Mouse (Mus musculus) heart, embryonic 14.5 days (tissue): Measurements from ENCODE around the gene Capn9. TPM values are rescaled to one million over a fixed set of nuclear protein-coding genes. Genes with fewer than 3 reads are reported as not detected.

Source experiments
- ATAC-seq: fragments of 200-750 bp; cut with Nextera tagmentation; 2 replicates; pipeline ENCODE4 v1.8.0; 2017; ENCODE audit warnings: low read depth, moderate TSS enrichment; ENCODE audit not compliant: insufficient number of reproducible peaks, insufficient read depth, low FRiP score
- H3K27ac ChIP-seq, 2 experiments: fragments of 200-500 bp in 1 of 2; fragments of 300-500 bp in 1 of 2; sonication (generic) in 1 of 2; replicated peaks in 1 of 2; 2 replicates each; pipeline ENCODE4 v1.5.1; 2012 to 2014; ENCODE audit warnings: low read depth in 2 of 2, low read length in 2 of 2, control low read depth in 1 of 2, mild to moderate bottlenecking in 1 of 2, mixed read lengths in 1 of 2; ENCODE audit not compliant: control insufficient read depth in 1 of 2, insufficient read depth in 1 of 2
- H3K27me3 ChIP-seq: fragments of 300-500 bp; sonication (generic); 2 replicates; pipeline ENCODE4 v1.6.1; 2014; ENCODE audit warnings: mild to moderate bottlenecking, low read length, control low read depth; ENCODE audit not compliant: control insufficient read depth, insufficient read depth
- H3K36me3 ChIP-seq: fragments of 300-500 bp; sonication (generic); 2 replicates; pipeline ENCODE4 v1.6.1; 2014; ENCODE audit warnings: mild to moderate bottlenecking, control low read depth, low read length, mixed read lengths; ENCODE audit not compliant: control insufficient read depth, insufficient read depth
- H3K4me1 ChIP-seq, 2 experiments: fragments of 200-500 bp in 1 of 2; fragments of 300-500 bp in 1 of 2; sonication (generic) in 1 of 2; 2 replicates each; pipeline ENCODE4 v1.6.1; 2012 to 2014; ENCODE audit warnings: low read length in 2 of 2, control low read depth in 1 of 2, mixed read lengths in 1 of 2; ENCODE audit not compliant: control insufficient read depth in 2 of 2, insufficient read depth in 2 of 2
- H3K4me2 ChIP-seq: fragments of 300-500 bp; sonication (generic); 2 replicates; pipeline ENCODE4 v1.6.1; 2014; ENCODE audit warnings: mild to moderate bottlenecking, low read length
- H3K4me3 ChIP-seq, 2 experiments: fragments of 200-500 bp in 1 of 2; fragments of 300-500 bp in 1 of 2; sonication (generic) in 1 of 2; 2 replicates each; pipeline ENCODE4 v1.5.1; 2012 to 2014; ENCODE audit warnings: low read length in 2 of 2, mild to moderate bottlenecking in 2 of 2, control low read depth in 1 of 2, low read depth in 1 of 2, moderate library complexity in 1 of 2; ENCODE audit not compliant: control insufficient read depth in 1 of 2, insufficient read depth in 1 of 2
- H3K9ac ChIP-seq: fragments of 300-500 bp; sonication (generic); 2 replicates; pipeline ENCODE4 v1.6.1; 2014; ENCODE audit warnings: mild to moderate bottlenecking, low read length
- H3K9me3 ChIP-seq: fragments of 300-500 bp; sonication (generic); 2 replicates; pipeline ENCODE4 v1.6.1; 2016; ENCODE audit warnings: low read length, control low read depth; ENCODE audit not compliant: control insufficient read depth
- WGBS: fragments of 180-500 bp; shearing (Covaris S2); extraction: QIAGEN DNeasy Blood & Tissue Kit; methylation state at CpG from one replicate; pipeline ENCODE4 v1.1.7; 2014; 5-methylcytosine and 5-hydroxymethylcytosine counted together
- polyA plus RNA-seq: library from polyadenylated mRNA; unstranded; fragments of >200 nt; fragmentation: Nextera tagmentation; extraction: Ambion mirVana; gene quantifications from 2 replicates; pipeline ENCODE4 v1.2.1, GENCODE M21; 2014

Capn9 gene
- polyA plus RNA-seq, 1 experiment from 2014 or later: 0.14 TPM

GRCm38 (mm10) chr8:124571732-124572429 is 4.0 kb upstream of the Capn9 start:
- Histone ChIP-seq H3K9me3 (no peaks in the 10 kb centered on the region), H3K36me3 (no peaks in the 10 kb centered on the region), H3K9ac (no peak overlapping the region), H3K4me3 (no peak overlapping the region), H3K4me1 (peaks cover 15 to 25% of the 10 kb centered on the region in 2 experiments), H3K27me3 (no peaks in the 10 kb centered on the region), H3K4me2 (no peak overlapping the region), H3K27ac (peak overlapping the region; percentile 61 to 70)
- WGBS: 51% methylated on average over 8 of the region's 8 CpGs
- peak; percentile 73 for ATAC-seq

- H3K27me3 ChIP-seq: no peaks in the 10 kb centered on the region
- no peaks in the 10 kb centered on the region for H3K36me3 ChIP-seq
- no peak overlapping the region for H3K4me3 ChIP-seq
- H3K27ac ChIP-seq: peak overlapping the region; percentile 49 to 54; a peak in 3 of 4 replicates
- no peak overlapping the region for H3K9ac ChIP-seq
- peaks cover 15 to 25% of the 10 kb centered on the region in 2 experiments for H3K4me1 ChIP-seq
- no peak overlapping the region for H3K4me2 ChIP-seq
- no peak for ATAC-seq
- no peaks in the 10 kb centered on the region for H3K9me3 ChIP-seq
These were observed 3.5 kb upstream of the Capn9 start for GRCm38 (mm10) chr8:124572430-124572775.

GRCm38 (mm10) chr8:124573552-124574340 is 2.2 kb upstream of the Capn9 start:
- Histone ChIP-seq H3K4me2 (peak overlapping the region; percentile 41), H3K27ac (peak overlapping the region; percentile 49 to 50; a peak in 1 of 4 replicates), H3K9me3 (no peaks in the 10 kb centered on the region), H3K36me3 (no peaks in the 10 kb centered on the region), H3K9ac (peak overlapping the region; percentile 44; the same call in 1 of the 2 replicates), H3K27me3 (no peaks in the 10 kb centered on the region), H3K4me3 (no peak overlapping the region), H3K4me1 (peaks cover 15 to 25% of the 10 kb centered on the region in 2 experiments)
- no peak; the same call in 1 of the 2 replicates for ATAC-seq
- 54% methylated on average over 15 of the region's 15 CpGs for WGBS

- Histone ChIP-seq H3K27ac (no peak overlapping the region), H3K36me3 (no peaks in the 10 kb centered on the region), H3K9me3 (no peaks in the 10 kb centered on the region), H3K27me3 (no peaks in the 10 kb centered on the region), H3K9ac (no peak overlapping the region), H3K4me1 (peaks cover 6 to 10% of the 10 kb centered on the region in 2 experiments), H3K4me3 (no peak overlapping the region), H3K4me2 (no peak overlapping the region)
- ATAC-seq: no peak
- WGBS: 68% methylated on average over 1 of the region's 1 CpGs
These were observed 840 bp downstream of the Capn9 start for GRCm38 (mm10) chr8:124576751-124577150.

GRCm38 (mm10) chr8:124585718-124586425 is 10.0 kb downstream of the Capn9 start:
- H3K4me1 ChIP-seq: peaks cover 9 to 14% of the 10 kb centered on the region in 2 experiments
- ATAC-seq: peak; percentile 72; the same call in 1 of the 2 replicates
- no peaks in the 10 kb centered on the region for H3K9me3 ChIP-seq
- WGBS: 46% methylated on average over 3 of the region's 3 CpGs
- no peaks in the 10 kb centered on the region for H3K27me3 ChIP-seq
- no peaks in the 10 kb centered on the region for H3K36me3 ChIP-seq
- no peak overlapping the region for H3K4me2 ChIP-seq
- no peak overlapping the region for H3K27ac ChIP-seq
- no peak overlapping the region for H3K4me3 ChIP-seq
- peak overlapping the region; percentile 23; the same call in 1 of the 2 replicates for H3K9ac ChIP-seq

GRCm38 (mm10) chr8:124586556-124586955 is 10.6 kb downstream of the Capn9 start:
- ATAC-seq: no peak
- WGBS: 86% methylated on average over 2 of the region's 2 CpGs
- no peak overlapping the region for H3K27ac ChIP-seq
- H3K4me1 ChIP-seq: peaks cover 9 to 14% of the 10 kb centered on the region in 2 experiments
- H3K27me3 ChIP-seq: no peaks in the 10 kb centered on the region
- no peak overlapping the region for H3K4me3 ChIP-seq
- no peaks in the 10 kb centered on the region for H3K36me3 ChIP-seq
- no peaks in the 10 kb centered on the region for H3K9me3 ChIP-seq
- H3K4me2 ChIP-seq: no peak overlapping the region
- no peak overlapping the region for H3K9ac ChIP-seq

GRCm38 (mm10) chr8:124589393-124589792 is 13.5 kb downstream of the Capn9 start:
- ATAC-seq: no peak
- Histone ChIP-seq H3K4me2 (no peak overlapping the region), H3K27me3 (no peaks in the 10 kb centered on the region), H3K36me3 (no peaks in the 10 kb centered on the region), H3K9ac (no peak overlapping the region), H3K9me3 (no peaks in the 10 kb centered on the region), H3K4me1 (peaks cover 9 to 14% of the 10 kb centered on the region in 2 experiments), H3K27ac (no peak overlapping the region), H3K4me3 (no peak overlapping the region)
- 70% methylated on average over 4 of the region's 4 CpGs for WGBS
